Mouse (Mus musculus) CH12.LX (cell line): ENCODE measurements at regions not wholly inside any gene's neighbourhood (a gene's known extent, or its start where the extent isn't known, plus 50 kb on each side); places are given as distances from the start of the nearest gene placed in this dataset.
A peak's percentile ranks its signal among the peaks of the same experiment; 100 is the strongest.

Experiments
- DNase-seq: peaks from one replicate; pipeline ENCODE4 v3.0.0-alpha.2; 2013; ENCODE audit errors: extremely low read depth
- H3K27ac ChIP-seq: 2 replicates; pipeline ENCODE4 v1.5.1; 2012; ENCODE audit warnings: low read depth, mild to moderate bottlenecking, control low read depth, moderate library complexity; ENCODE audit not compliant: insufficient read depth
- H3K27me3 ChIP-seq: replicated peaks from 2 replicates; pipeline ENCODE3; 2012; ENCODE audit warnings: inconsistent platforms
- H3K36me3 ChIP-seq, 2 experiments: replicated peaks in 1 of 2; 2 replicates each; pipeline versions ENCODE3 to v1.6.1; 2012; ENCODE audit warnings: inconsistent platforms in 1 of 2, low read length in 1 of 2, mild to moderate bottlenecking in 1 of 2, mixed read lengths in 1 of 2, moderate library complexity in 1 of 2; ENCODE audit not compliant: control insufficient read depth in 1 of 2, insufficient read depth in 1 of 2
- H3K4me1 ChIP-seq, 2 experiments: 2 replicates each; pipeline ENCODE4 v1.6.1; 2012; ENCODE audit warnings: inconsistent platforms in 1 of 2, moderate library complexity in 1 of 2; ENCODE audit not compliant: insufficient read depth in 2 of 2, control insufficient read depth in 1 of 2
- H3K4me2 ChIP-seq: 2 replicates; pipeline ENCODE4 v1.6.1; 2012; ENCODE audit warnings: low read depth, mild to moderate bottlenecking, control low read depth; ENCODE audit not compliant: poor library complexity, insufficient read depth, severe bottlenecking
- H3K4me3 ChIP-seq, 3 experiments: fragments of 150-350 bp in 1 of 3; sonication (generic) in 1 of 3; replicated peaks in 1 of 3; 2 replicates each; pipeline versions ENCODE3 to v1.5.1; 2011 to 2012; ENCODE audit warnings: low read depth in 2 of 3, low read length in 2 of 3, mild to moderate bottlenecking in 2 of 3, moderate library complexity in 2 of 3, control low read depth in 1 of 3, improper control_type of control experiment in 1 of 3, inconsistent platforms in 1 of 3, mixed read lengths in 1 of 3; ENCODE audit not compliant: poor library complexity in 1 of 3
- H3K79me2 ChIP-seq: replicated peaks from 2 replicates; pipeline ENCODE4 v1.6.1; 2012; ENCODE audit warnings: mild to moderate bottlenecking, moderate library complexity; ENCODE audit not compliant: control insufficient read depth, poor library complexity, insufficient read depth, severe bottlenecking; ENCODE audit errors: extremely low read depth
- H3K9ac ChIP-seq: 2 replicates; pipeline ENCODE4 v1.6.1; 2012; ENCODE audit warnings: low read depth, mild to moderate bottlenecking, control low read depth, moderate library complexity; ENCODE audit not compliant: insufficient read depth
- H3K9me3 ChIP-seq: replicated peaks from 2 replicates; pipeline ENCODE3; 2012; ENCODE audit warnings: low read length, inconsistent platforms, mixed read lengths
- BHLHE40 ChIP-seq: IDR thresholded peaks from 2 replicates; pipeline ENCODE4 v1.6.1; 2011; ENCODE audit warnings: mild to moderate bottlenecking, low read depth, low read length, improper control_type of control experiment
- CHD2 ChIP-seq: IDR thresholded peaks from 2 replicates; pipeline ENCODE4 v1.6.1; 2011; ENCODE audit warnings: low read length, improper control_type of control experiment
- E2F4 ChIP-seq: IDR thresholded peaks from 2 replicates; pipeline ENCODE4 v1.6.1; 2011; ENCODE audit warnings: low read depth, low read length, improper control_type of control experiment; ENCODE audit not compliant: insufficient replicate concordance
- ELF1 ChIP-seq: IDR thresholded peaks from 2 replicates; pipeline ENCODE4 v1.6.1; 2014; ENCODE audit warnings: low read depth, mild to moderate bottlenecking, inconsistent platforms, low read length, improper control_type of control experiment
- ETS1 ChIP-seq: conservative IDR thresholded peaks from 2 replicates; pipeline ENCODE4 v1.6.1; 2012; ENCODE audit warnings: low read depth, mild to moderate bottlenecking, inconsistent platforms, low read length, improper control_type of control experiment, moderate library complexity
- GABPA ChIP-seq: IDR thresholded peaks from 2 replicates; pipeline ENCODE4 v1.6.1; 2012; ENCODE audit warnings: low read depth, low read length, improper control_type of control experiment, inconsistent platforms; ENCODE audit not compliant: insufficient replicate concordance
- HCFC1 ChIP-seq: IDR thresholded peaks from 2 replicates; pipeline ENCODE4 v1.6.1; 2012; ENCODE audit warnings: low read depth, mild to moderate bottlenecking, inconsistent platforms, low read length, improper control_type of control experiment
- JUN ChIP-seq: IDR thresholded peaks from 2 replicates; pipeline ENCODE4 v1.6.1; 2011; ENCODE audit warnings: low read depth, mild to moderate bottlenecking, low read length, improper control_type of control experiment, moderate library complexity; ENCODE audit not compliant: insufficient read depth
- JUND ChIP-seq: conservative IDR thresholded peaks from 2 replicates; pipeline ENCODE4 v1.6.1; 2011; ENCODE audit warnings: low read depth, low read length, improper control_type of control experiment
- MAFK ChIP-seq: IDR thresholded peaks from 2 replicates; pipeline ENCODE4 v1.6.1; 2011; ENCODE audit warnings: low read length, improper control_type of control experiment; ENCODE audit not compliant: insufficient replicate concordance
- MAX ChIP-seq: IDR thresholded peaks from 2 replicates; pipeline ENCODE4 v1.6.1; 2011; ENCODE audit warnings: low read length, improper control_type of control experiment
- MEF2A ChIP-seq: IDR thresholded peaks from 2 replicates; pipeline ENCODE4 v1.6.1; 2014; ENCODE audit warnings: low read depth, mild to moderate bottlenecking, inconsistent platforms, low read length, improper control_type of control experiment, borderline replicate concordance
- NELFE ChIP-seq: IDR thresholded peaks from 2 replicates; pipeline ENCODE4 v1.6.1; 2011; ENCODE audit warnings: low read depth, low read length, improper control_type of control experiment
- NRF1 ChIP-seq: IDR thresholded peaks from 2 replicates; pipeline ENCODE4 v1.6.1; 2014; ENCODE audit warnings: low read depth, mild to moderate bottlenecking, inconsistent platforms, low read length, improper control_type of control experiment, moderate library complexity
- PAX5 ChIP-seq: IDR thresholded peaks from 2 replicates; pipeline ENCODE4 v1.6.1; 2012; ENCODE audit warnings: low read length, inconsistent platforms, mixed read lengths
- POLR2A ChIP-seq: IDR thresholded peaks from 2 replicates; pipeline ENCODE4 v1.6.1; 2011; ENCODE audit warnings: low read depth, mild to moderate bottlenecking, improper control_type of control experiment, low read length
- POLR2AphosphoS2 ChIP-seq: IDR thresholded peaks from 2 replicates; pipeline ENCODE4 v1.6.1; 2011; ENCODE audit warnings: low read depth, low read length, improper control_type of control experiment
- RAD21 ChIP-seq: IDR thresholded peaks from 2 replicates; pipeline ENCODE4 v1.6.1; 2011; ENCODE audit warnings: low read depth, mild to moderate bottlenecking, low read length, improper control_type of control experiment, moderate library complexity
- TBP ChIP-seq: conservative IDR thresholded peaks from 2 replicates; pipeline ENCODE4 v1.6.1; 2011; ENCODE audit warnings: low read depth, low read length, improper control_type of control experiment
- UBTF ChIP-seq: IDR thresholded peaks from 2 replicates; pipeline ENCODE4 v1.6.1; 2012; ENCODE audit warnings: low read depth, mild to moderate bottlenecking, inconsistent platforms, low read length, improper control_type of control experiment, moderate library complexity
- ZKSCAN1 ChIP-seq: IDR thresholded peaks from 2 replicates; pipeline ENCODE4 v1.6.1; 2012; ENCODE audit warnings: low read depth, inconsistent platforms, low read length, improper control_type of control experiment, borderline replicate concordance
- ZMIZ1 ChIP-seq: IDR thresholded peaks from 2 replicates; pipeline ENCODE4 v1.6.1; 2012; ENCODE audit warnings: low read depth, mild to moderate bottlenecking, inconsistent platforms, low read length, improper control_type of control experiment
- ZNF384 ChIP-seq: IDR thresholded peaks from 2 replicates; pipeline ENCODE4 v1.6.1; 2012; ENCODE audit warnings: low read depth, low read length, improper control_type of control experiment, inconsistent platforms
- dilution Hi-C: fragments of 300-500 bp; cut with MboI; formaldehyde crosslinking; loops from 2 replicates; pipeline ENCODE4 v1.14.3; 2020; ENCODE audit warnings: low sequenced_read_pairs; ENCODE audit not compliant: extremely low pct_unique_long_range_greater_than_20kb, extremely low pct_ligation_motif_present
- in situ Hi-C: fragments of 300-500 bp; cut with MboI; formaldehyde crosslinking; loops from 3 replicates; pipeline ENCODE4 v1.14.3; 2019; ENCODE audit warnings: low sequenced_read_pairs, low pct_ligation_motif_present, low pct_unique_long_range_greater_than_20kb, mixed read lengths

GRCm38 (mm10) chr14:76658952-76659502 lies 102.3 kb upstream of the Serp2 start:
- Histone ChIP-seq H3K4me3 (no peak overlapping the region), H3K79me2 (no peaks in the 10 kb centered on the region), H3K4me1 (peaks cover 3 to 12% of the 10 kb centered on the region in 2 experiments; a peak in 1 of 4 replicates), H3K27ac (no peak overlapping the region), H3K9me3 (no peaks in the 10 kb centered on the region)
- in situ Hi-C loops = no loop called here
- TF ChIP-seq POLR2A = no peak
- no peak for TF ChIP-seq ZMIZ1
- no peak for TF ChIP-seq JUN
- TF ChIP-seq, all 38 proteins: peak for 0
- Histone ChIP-seq H3K36me3 (no peaks in the 10 kb centered on the region), H3K27me3 (no peaks in the 10 kb centered on the region), H3K9ac (no peak overlapping the region), H3K4me2 (no peak overlapping the region)
- no peak for DNase-seq
- dilution Hi-C loops = no loop called here

- Histone ChIP-seq H3K4me2 (no peak overlapping the region), H3K36me3 (no peaks in the 10 kb centered on the region), H3K4me1 (peaks cover 3 to 12% of the 10 kb centered on the region in 2 experiments; a peak in 1 of 4 replicates), H3K79me2 (no peaks in the 10 kb centered on the region), H3K4me3 (no peak overlapping the region), H3K9me3 (no peaks in the 10 kb centered on the region), H3K27me3 (no peaks in the 10 kb centered on the region), H3K9ac (no peak overlapping the region), H3K27ac (no peak overlapping the region)
- dilution Hi-C loops = no loop called here
- TF ChIP-seq HCFC1 (no peak), ETS1 (no peak), ELF1 (no peak), BHLHE40 (peak; percentile 45), ZNF384 (peak; percentile 78), JUN (no peak)
- DNase-seq = peak; percentile 29
- in situ Hi-C loops = no loop called here
Measured at GRCm38 (mm10) chr14:76657784-76658610, 101.3 kb upstream of the Serp2 start.

- H3K4me2 ChIP-seq = no peak overlapping the region
- no peak for TF ChIP-seq RAD21
- no peak for TF ChIP-seq UBTF
- no peak for TF ChIP-seq NELFE
- TF ChIP-seq ZKSCAN1 = no peak
- TF ChIP-seq PAX5 = no peak
- TF ChIP-seq POLR2AphosphoS2 = no peak
- TF ChIP-seq TBP = no peak
- no peak for TF ChIP-seq CHD2
- TF ChIP-seq MEF2A = no peak
- no peak for TF ChIP-seq E2F4
- TF ChIP-seq MAX = no peak
- TF ChIP-seq NRF1 = no peak
- TF ChIP-seq GABPA = no peak
- TF ChIP-seq MAFK = no peak
- TF ChIP-seq JUND = no peak
- TF ChIP-seq POLR2A = no peak
- H3K27ac ChIP-seq = no peak overlapping the region
- no peak for DNase-seq
- dilution Hi-C loops (no loop called here), in situ Hi-C loops (no loop called here)
- peaks cover 3 to 12% of the 10 kb centered on the region in 2 experiments; a peak in 1 of 4 replicates for H3K4me1 ChIP-seq
- H3K36me3 ChIP-seq = no peaks in the 10 kb centered on the region
- no peaks in the 10 kb centered on the region for H3K9me3 ChIP-seq
- H3K9ac ChIP-seq = no peak overlapping the region
- H3K4me3 ChIP-seq = no peak overlapping the region
- H3K79me2 ChIP-seq = no peaks in the 10 kb centered on the region
- no peaks in the 10 kb centered on the region for H3K27me3 ChIP-seq
Measured at GRCm38 (mm10) chr14:76657375-76657774, 100.7 kb upstream of the Serp2 start.
